Mouse (Mus musculus) mesoderm, embryonic 11.5 days (tissue): Measurements from ENCODE around the gene Mob1b.

Source experiments
- DNase-seq: peaks from one replicate; pipeline ENCODE4 v3.0.0-alpha.2; 2012; ENCODE audit warnings: low read depth, low spot score

Gene Mob1b

GRCm38 (mm10) chr5:88720116-88721002 is at the start of gene Mob1b:
TSS of gene Mob1b (plus strand) at chr5:88720855.
- peak; percentile 98 for DNase-seq

- no peak for DNase-seq
Observed at GRCm38 (mm10) chr5:88674703-88675442, 45.8 kb upstream of the Mob1b start.

- DNase-seq: peak; percentile 93
Observed at GRCm38 (mm10) chr5:88675443-88676387, 44.9 kb upstream of the Mob1b start, which contains the start of gene Grsf1. TSS of gene Grsf1 (minus strand) at chr5:88676171.

GRCm38 (mm10) chr5:88678929-88679328 is 41.7 kb upstream of the Mob1b start:
- no peak for DNase-seq

GRCm38 (mm10) chr5:88679341-88679740 is 41.3 kb upstream of the Mob1b start:
- DNase-seq: no peak

GRCm38 (mm10) chr5:88680567-88680966 is 40.1 kb upstream of the Mob1b start:
- DNase-seq: no peak

- no peak for DNase-seq
Observed at GRCm38 (mm10) chr5:88683706-88684105, 36.9 kb upstream of the Mob1b start.

GRCm38 (mm10) chr5:88684226-88684625 is 36.4 kb upstream of the Mob1b start:
- no peak for DNase-seq

GRCm38 (mm10) chr5:88685306-88685705 is 35.3 kb upstream of the Mob1b start:
- no peak for DNase-seq

- no peak for DNase-seq
Observed at GRCm38 (mm10) chr5:88685745-88686299, 34.8 kb upstream of the Mob1b start.

GRCm38 (mm10) chr5:88687996-88688406 is 32.7 kb upstream of the Mob1b start:
- DNase-seq: no peak

- no peak for DNase-seq
Observed at GRCm38 (mm10) chr5:88688583-88689187, 32.0 kb upstream of the Mob1b start.

GRCm38 (mm10) chr5:88689279-88689938 is 31.2 kb upstream of the Mob1b start:
- peak; percentile 66 for DNase-seq

- DNase-seq: no peak
Observed at GRCm38 (mm10) chr5:88690681-88691505, 29.8 kb upstream of the Mob1b start.

GRCm38 (mm10) chr5:88691506-88692095 is 29.1 kb upstream of the Mob1b start:
- no peak for DNase-seq

GRCm38 (mm10) chr5:88692586-88692985 is 28.1 kb upstream of the Mob1b start:
- DNase-seq: no peak

GRCm38 (mm10) chr5:88693057-88693456 is 27.6 kb upstream of the Mob1b start:
- DNase-seq: no peak

GRCm38 (mm10) chr5:88697291-88697690 is 23.4 kb upstream of the Mob1b start:
- no peak for DNase-seq
